Mouse (Mus musculus) C2C12 (cell line): ENCODE measurements around the gene Wfdc5. TPM values are rescaled to one million over a fixed set of nuclear protein-coding genes. Genes with fewer than 3 reads are reported as not detected.

Experiments
- H3K27me3 ChIP-seq: one replicate; pipeline ENCODE4 v1.6.1; 2011; ENCODE audit not compliant: control insufficient read depth, insufficient read depth, insufficient read length
- H3K36me3 ChIP-seq: one replicate; pipeline ENCODE4 v1.6.1; 2011; ENCODE audit not compliant: control insufficient read depth, insufficient read depth
- H3K4me3 ChIP-seq: one replicate; pipeline ENCODE4 v1.5.1; 2011; ENCODE audit warnings: mild to moderate bottlenecking, control low read depth; ENCODE audit not compliant: poor library complexity, insufficient read depth, severe bottlenecking
- H3K79me2 ChIP-seq: one replicate; pipeline ENCODE4 v1.6.1; 2011; ENCODE audit not compliant: control insufficient read depth, insufficient read depth
- H3K79me3 ChIP-seq: one replicate; pipeline ENCODE4 v1.6.1; 2011; ENCODE audit warnings: low read depth, control low read depth
- H3ac ChIP-seq: one replicate; pipeline ENCODE3; 2011; ENCODE audit warnings: low read depth; ENCODE audit not compliant: control insufficient read depth, insufficient read length
- CEBPB ChIP-seq: IDR thresholded peaks from one replicate; pipeline ENCODE4 v1.6.1; 2011; ENCODE audit warnings: low read depth, mild to moderate bottlenecking, control low read depth, moderate library complexity
- CTCF ChIP-seq: IDR thresholded peaks from one replicate; pipeline ENCODE4 v1.5.1; 2011; ENCODE audit not compliant: control insufficient read depth, insufficient read depth, insufficient read length
- FOSL1 ChIP-seq: IDR thresholded peaks from one replicate; pipeline ENCODE4 v1.8.0; 2011; ENCODE audit warnings: mild to moderate bottlenecking, low read length; ENCODE audit not compliant: poor library complexity, insufficient read depth, severe bottlenecking
- MAX ChIP-seq: IDR thresholded peaks from one replicate; pipeline ENCODE4 v1.6.1; 2011; ENCODE audit warnings: mild to moderate bottlenecking, control low read depth
- MYOD1 ChIP-seq: IDR thresholded peaks from one replicate; pipeline ENCODE4 v1.6.1; 2011; ENCODE audit warnings: low read depth; ENCODE audit not compliant: control insufficient read depth, insufficient read length
- MYOG ChIP-seq: IDR thresholded peaks from one replicate; pipeline ENCODE4 v1.6.1; 2011; ENCODE audit not compliant: control insufficient read depth, insufficient read length; ENCODE audit errors: extremely low read depth
- USF1 ChIP-seq: IDR thresholded peaks from one replicate; pipeline ENCODE4 v1.6.1; 2011; ENCODE audit warnings: low read depth, mild to moderate bottlenecking, control low read depth, moderate library complexity
- long read RNA-seq, 2 experiments: library from polyadenylated mRNA; unstranded; transcript quantifications; one replicate each; pipeline ENCODE4 v2.0.0; 2019 to 2020
- polyA plus RNA-seq: library from polyadenylated mRNA; unstranded; fragments of >200 nt; fragmentation: generic; extraction: Trizol; gene quantifications from one replicate; pipeline ENCODE4 v1.2.1, GENCODE M21; 2012; ENCODE audit warnings: missing spikeins

Wfdc5 gene
- not detected for polyA plus RNA-seq
- long read RNA-seq, experiment 1, result 0 reads
- long read RNA-seq, experiment 2, result 0 reads

DNA sequence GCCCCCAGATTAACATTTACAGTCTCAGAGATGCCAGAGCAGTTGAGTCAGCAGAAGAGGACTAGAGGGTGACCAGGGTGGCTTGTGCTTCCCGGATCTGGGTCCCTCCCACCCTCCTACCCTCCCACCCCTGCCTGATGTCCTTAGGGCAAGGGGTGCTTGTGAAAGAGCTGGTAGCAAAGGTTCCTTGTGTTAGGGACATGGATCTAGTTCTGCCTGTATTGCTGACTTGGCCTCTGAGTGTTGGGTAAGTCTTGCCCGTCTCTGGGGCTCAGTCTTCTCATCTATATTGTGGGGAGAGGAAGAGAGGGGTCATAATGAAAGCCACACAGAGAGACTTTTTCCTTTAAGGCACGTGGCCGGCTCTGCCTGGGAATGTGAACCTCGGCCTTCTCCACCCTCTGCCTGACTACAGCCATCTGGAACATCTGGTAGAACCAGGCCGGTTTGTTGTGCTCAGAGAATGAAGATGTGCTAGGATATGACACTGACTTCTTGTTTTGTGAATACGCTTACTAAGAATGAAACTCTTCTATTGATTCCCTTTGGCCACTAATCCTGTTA, at the start of gene Wfdc5:
Wfdc5 (minus strand) TSS at position 51 of the 564 bp plus-strand sequence.
- TF ChIP-seq CTCF, result no peak
- no peak for TF ChIP-seq MYOG
- TF ChIP-seq CEBPB, result no peak
- no peak for TF ChIP-seq FOSL1
- TF ChIP-seq MAX, result no peak
- no peak for TF ChIP-seq MYOD1
- TF ChIP-seq USF1, result no peak
- Histone ChIP-seq H3K4me3 (no peak within 1 kb of the TSS), H3K27me3 (peaks cover 58% of the 10 kb centered on the region), H3K79me2 (no peaks in the 10 kb centered on the region), H3ac (no peak within 1 kb of the TSS), H3K36me3 (no peaks in the 10 kb centered on the region), H3K79me3 (no peaks in the 10 kb centered on the region)

DNA sequence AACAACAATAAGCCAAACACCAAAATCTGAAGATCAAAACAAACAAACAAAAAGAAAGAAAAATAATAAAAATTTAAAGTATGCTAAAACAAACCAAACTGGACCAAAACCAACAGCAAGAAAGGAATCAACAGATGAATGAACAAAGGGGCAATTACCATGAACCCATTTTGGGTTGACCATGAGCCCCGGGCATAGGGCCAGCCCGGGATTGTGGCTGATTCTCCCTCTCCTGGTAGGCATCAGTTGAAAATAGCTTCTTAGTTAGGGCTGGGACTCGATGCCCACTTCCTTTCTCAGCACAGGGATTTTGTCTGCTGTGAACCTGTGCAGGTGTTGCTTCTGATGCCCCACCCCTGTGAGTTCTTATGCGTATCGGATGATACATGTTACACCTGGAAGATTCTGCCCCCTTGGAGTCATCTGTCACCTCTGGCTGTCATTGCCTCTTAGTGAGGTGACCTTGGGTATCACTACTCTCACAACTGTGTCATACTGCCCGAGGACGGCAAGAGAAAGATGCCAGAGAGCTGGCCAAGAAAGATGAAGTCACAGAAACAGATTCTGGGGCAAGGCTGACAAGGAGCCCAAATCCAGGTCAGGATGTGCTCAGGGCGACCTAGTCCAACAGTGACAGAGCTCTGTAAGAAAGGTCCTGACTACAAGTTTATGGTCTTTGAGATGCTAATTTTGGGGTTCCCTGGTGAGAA, 46.0 kb upstream of the Wfdc5 start:
- Histone ChIP-seq H3K27me3 (peaks cover 8% of the 10 kb centered on the region), H3ac (no peak overlapping the region), H3K79me2 (no peaks in the 10 kb centered on the region), H3K36me3 (no peaks in the 10 kb centered on the region), H3K79me3 (no peaks in the 10 kb centered on the region), H3K4me3 (no peak overlapping the region)
- TF ChIP-seq CEBPB (no peak), FOSL1 (no peak), USF1 (no peak), MYOG (no peak), CTCF (no peak)

DNA sequence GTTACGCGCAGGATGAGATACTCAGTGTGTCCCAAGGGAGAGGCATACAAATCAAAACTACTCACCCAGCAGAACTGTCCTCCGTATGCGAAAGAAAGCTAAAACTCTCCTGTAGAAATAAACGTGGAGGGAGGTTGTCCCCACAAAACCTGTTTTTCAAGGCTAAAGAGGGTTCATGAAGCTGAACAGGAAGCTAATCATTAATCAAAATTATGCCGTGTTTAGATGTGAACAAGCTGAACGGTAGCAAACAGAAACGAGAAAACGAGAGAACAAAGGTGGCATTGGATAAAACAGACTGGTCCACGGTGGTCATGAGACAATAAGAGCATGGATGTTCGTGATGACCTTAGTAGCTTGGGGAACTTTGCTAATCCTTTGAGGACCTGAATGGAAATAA, 39.0 kb upstream of the Wfdc5 start, which contains the start of gene Wfdc15b:
Wfdc15b (minus strand) TSS at position 139 of the 400 bp plus-strand sequence.
- Histone ChIP-seq H3ac (no peak within 1 kb of the TSS), H3K79me3 (no peaks in the 10 kb centered on the region), H3K79me2 (no peaks in the 10 kb centered on the region), H3K4me3 (no peak within 1 kb of the TSS), H3K27me3 (peaks cover 41% of the 10 kb centered on the region), H3K36me3 (no peaks in the 10 kb centered on the region)
- TF ChIP-seq FOSL1, result no peak
- no peak for TF ChIP-seq MAX
- no peak for TF ChIP-seq CEBPB
- no peak for TF ChIP-seq MYOD1
- TF ChIP-seq CTCF, result no peak
- no peak for TF ChIP-seq MYOG
- no peak for TF ChIP-seq USF1

DNA sequence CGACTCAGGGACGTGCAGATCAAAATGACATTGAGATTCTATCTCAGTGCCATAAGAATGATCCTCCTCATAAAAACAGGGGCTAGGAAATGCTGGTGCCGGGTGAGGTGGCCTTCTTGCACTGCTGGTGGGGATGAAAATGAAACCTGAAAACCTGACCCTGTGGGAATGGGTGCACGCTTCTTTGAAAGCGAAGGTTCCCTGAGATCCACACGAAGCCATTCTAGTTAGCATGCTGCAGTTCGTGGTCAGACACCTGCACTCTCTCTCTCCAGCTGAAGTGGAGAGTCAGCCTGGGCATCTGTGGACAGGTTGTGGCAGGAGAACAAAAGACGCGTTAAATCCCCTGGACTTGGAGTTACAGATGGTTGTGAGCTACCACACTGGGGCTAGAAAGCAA, 36.8 kb upstream of the Wfdc5 start:
- Histone ChIP-seq H3ac (no peak overlapping the region), H3K79me3 (no peaks in the 10 kb centered on the region), H3K4me3 (no peak overlapping the region), H3K36me3 (no peaks in the 10 kb centered on the region), H3K79me2 (no peaks in the 10 kb centered on the region), H3K27me3 (peaks cover 58% of the 10 kb centered on the region)
- TF ChIP-seq FOSL1 (no peak), MYOD1 (no peak), CTCF (no peak), USF1 (no peak)

DNA sequence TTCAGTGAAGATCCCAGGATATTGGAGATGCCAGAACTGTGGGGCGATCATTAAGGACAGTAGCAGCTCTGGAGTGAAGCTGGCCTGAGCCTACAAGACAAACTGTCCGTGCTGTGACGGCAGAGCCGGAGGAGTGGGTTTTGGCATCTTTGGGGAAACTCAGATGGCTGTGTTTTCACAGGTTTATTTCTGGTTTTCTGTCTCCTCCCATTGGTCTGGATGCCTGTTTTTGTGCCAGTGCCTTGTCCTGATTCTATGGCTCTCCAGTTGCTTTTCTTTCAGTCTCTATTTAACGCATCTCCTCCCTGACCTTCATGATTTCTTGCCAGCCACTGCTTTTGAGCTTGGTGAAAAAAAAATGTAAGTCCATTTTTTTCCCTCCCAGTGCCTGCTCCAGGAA, 30.2 kb upstream of the Wfdc5 start:
- Histone ChIP-seq H3K79me2 (no peaks in the 10 kb centered on the region), H3K79me3 (no peaks in the 10 kb centered on the region), H3K27me3 (peaks cover 41% of the 10 kb centered on the region), H3K4me3 (no peak overlapping the region), H3K36me3 (no peaks in the 10 kb centered on the region), H3ac (no peak overlapping the region)
- TF ChIP-seq CEBPB (no peak), USF1 (no peak), FOSL1 (no peak), MAX (no peak), MYOD1 (no peak), MYOG (no peak), CTCF (no peak)

DNA sequence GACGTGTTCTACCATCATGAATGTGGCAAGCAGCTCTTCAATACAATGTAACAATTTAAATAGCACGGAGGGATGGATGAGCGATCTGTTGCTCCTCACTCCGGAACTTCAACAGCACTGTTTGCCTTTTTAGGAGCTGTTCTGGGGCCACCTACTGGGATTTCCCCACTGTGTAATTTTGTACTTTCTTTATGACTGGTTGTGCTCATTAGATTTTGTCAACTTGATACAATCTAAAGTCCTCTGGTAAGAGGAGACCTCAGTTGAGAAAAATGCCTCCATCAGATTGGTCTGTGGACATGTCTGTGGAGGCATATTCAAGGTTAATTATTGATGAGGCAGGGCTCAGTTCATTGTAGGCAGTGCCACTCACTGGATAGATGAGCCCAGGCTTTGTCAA, 28.4 kb upstream of the Wfdc5 start:
- TF ChIP-seq CEBPB (no peak), FOSL1 (no peak), MAX (no peak), MYOD1 (no peak), MYOG (no peak), USF1 (no peak), CTCF (no peak)
- Histone ChIP-seq H3K4me3 (no peak overlapping the region), H3K79me2 (no peaks in the 10 kb centered on the region), H3ac (no peak overlapping the region), H3K79me3 (no peaks in the 10 kb centered on the region), H3K27me3 (peaks cover 43% of the 10 kb centered on the region), H3K36me3 (no peaks in the 10 kb centered on the region)
